Mouse (Mus musculus): ENCODE data around the gene Mpped1. TPM values are rescaled to one million over a fixed set of nuclear protein-coding genes. Genes with fewer than 3 reads are reported as not detected.
A peak's percentile ranks its signal among the peaks of the same experiment; 100 is the strongest.

The Mpped1 gene
- polyA plus RNA-seq, 1 experiment from 2014 or later = 8.0 TPM

DNA sequence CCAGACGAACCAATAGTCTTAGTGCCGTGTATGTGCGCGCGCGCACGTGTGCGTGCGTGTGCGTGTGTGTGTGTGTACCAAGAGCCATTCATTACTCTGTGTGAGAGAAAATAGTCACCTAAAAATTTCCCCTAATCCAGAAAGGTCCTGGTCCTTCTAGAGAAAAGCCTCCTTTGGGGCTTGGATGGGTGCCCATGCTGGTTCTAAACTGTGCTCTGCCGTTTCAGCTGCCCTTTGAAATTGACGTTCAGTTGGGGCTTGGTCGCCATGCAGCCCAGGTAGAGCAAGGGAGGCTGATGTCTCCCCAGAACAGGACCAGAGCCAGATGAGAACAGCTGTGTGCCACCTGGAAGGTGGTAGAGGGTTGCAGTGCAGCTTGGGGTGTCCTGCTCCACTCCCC lies 17.8 kb upstream of the Mpped1 start:
- Histone ChIP-seq H3K27ac (ENCODE audit: low read depth, low read length) (no peak overlapping the region), H3K9me3 (ENCODE audit: control insufficient read depth, low read length) (no peaks in the 10 kb centered on the region), H3K4me2 (no peak overlapping the region), H3K36me3 (ENCODE audit: control insufficient read depth, insufficient read depth, low read length) (no peaks in the 10 kb centered on the region), H3K4me1 (ENCODE audit: control insufficient read depth, insufficient read depth, low read length) (peaks cover 10% of the 10 kb centered on the region), H3K27me3 (ENCODE audit: control insufficient read depth, insufficient read depth, low read length) (no peaks in the 10 kb centered on the region; the same call in 1 of the 2 replicates), H3K9ac (ENCODE audit: low read length) (no peak overlapping the region), H3K4me3 (ENCODE audit: low read depth, low read length) (no peak overlapping the region)
- no peak for DNase-seq (ENCODE audit: low spot score, missing footprints)
- ATAC-seq (ENCODE audit: low FRiP score) = no peak
- 92% methylated on average over 13 of the region's 13 CpGs for WGBS

DNA sequence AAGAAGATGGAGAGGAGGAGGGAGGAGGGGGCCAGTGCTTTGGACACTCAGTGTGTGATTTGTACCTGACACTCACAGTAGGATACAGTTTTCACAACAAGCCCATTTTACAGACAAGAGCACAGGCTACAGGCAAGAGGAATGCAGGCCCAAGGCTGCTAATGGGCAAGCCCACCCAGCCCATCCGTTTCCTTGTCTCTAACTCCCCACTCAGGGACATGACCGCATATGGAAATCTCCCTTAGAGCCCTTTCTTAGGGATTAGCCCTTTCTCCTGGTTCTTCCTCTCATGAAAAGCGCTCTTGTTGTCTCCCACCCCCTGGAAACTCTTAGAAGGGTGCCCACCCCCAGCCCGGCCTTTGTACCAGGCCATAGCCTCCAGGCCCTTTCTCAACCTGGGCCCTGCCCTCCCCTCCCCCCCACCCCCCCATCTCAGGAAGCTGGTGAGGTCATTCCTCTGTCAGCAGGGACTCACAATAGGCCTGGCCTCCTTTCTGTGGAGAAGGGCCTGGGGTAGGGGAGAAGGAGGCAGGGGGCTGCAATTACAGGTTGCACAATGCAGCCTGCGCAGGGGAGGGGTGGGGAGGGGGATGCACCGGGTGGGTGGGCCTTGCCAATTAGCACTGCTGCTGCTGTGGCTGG lies 13.8 kb upstream of the Mpped1 start:
- Histone ChIP-seq H3K4me2 (no peak overlapping the region), H3K4me1 (ENCODE audit: control insufficient read depth, insufficient read depth, low read length) (peaks cover 10% of the 10 kb centered on the region), H3K36me3 (ENCODE audit: control insufficient read depth, insufficient read depth, low read length) (no peaks in the 10 kb centered on the region), H3K9ac (ENCODE audit: low read length) (no peak overlapping the region), H3K4me3 (ENCODE audit: low read depth, low read length) (no peak overlapping the region), H3K9me3 (ENCODE audit: control insufficient read depth, low read length) (no peaks in the 10 kb centered on the region), H3K27me3 (ENCODE audit: control insufficient read depth, insufficient read depth, low read length) (no peaks in the 10 kb centered on the region), H3K27ac (ENCODE audit: low read depth, low read length) (no peak overlapping the region)
- ATAC-seq (ENCODE audit: low FRiP score) (peak; percentile 88), DNase-seq (ENCODE audit: low spot score, missing footprints) (peak; percentile 92)
- WGBS = 19% methylated on average over 5 of the region's 6 CpGs

DNA sequence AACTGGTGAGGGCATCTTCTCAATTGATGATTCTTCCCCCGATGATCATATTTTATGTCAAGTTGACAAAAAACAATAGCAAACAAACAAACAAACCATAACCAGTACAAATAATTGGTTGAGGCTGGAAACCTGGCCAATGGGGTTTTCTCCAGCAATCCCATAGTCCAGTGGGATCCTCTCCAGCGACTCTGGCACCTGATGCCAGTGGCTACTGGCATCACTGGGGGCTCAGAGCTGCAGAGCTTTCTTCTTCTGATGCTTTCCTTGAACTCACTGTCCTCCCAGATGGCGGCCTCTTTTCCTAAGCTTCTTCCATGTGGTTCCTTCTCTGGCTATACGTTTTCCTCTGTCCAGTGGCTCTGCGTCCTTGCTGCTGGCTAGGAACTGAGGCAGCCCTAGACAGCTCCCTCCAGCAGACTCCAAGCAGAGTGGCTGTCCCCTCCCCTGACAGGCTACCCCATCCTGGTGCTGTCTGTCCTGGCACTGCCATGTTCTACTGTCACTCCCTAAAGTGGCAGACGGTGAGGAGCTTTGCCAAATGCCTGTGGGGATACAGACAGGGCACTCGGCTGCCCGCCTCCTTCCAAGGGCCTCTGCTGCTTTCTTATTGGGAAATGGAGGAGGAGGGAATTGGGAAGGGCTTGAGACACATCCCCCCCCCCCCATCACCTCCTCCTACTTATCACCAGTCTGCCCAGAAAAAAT lies 7.8 kb upstream of the Mpped1 start:
- ATAC-seq (ENCODE audit: low FRiP score) = no peak
- no peaks in the 10 kb centered on the region for H3K4me1 ChIP-seq (ENCODE audit: control insufficient read depth, insufficient read depth, low read length)
- no peak for DNase-seq (ENCODE audit: low spot score, missing footprints)

GRCm38 (mm10) chr15:83772460-83772859 lies 6.8 kb upstream of the Mpped1 start:
- Histone ChIP-seq H3K4me1 (ENCODE audit: control insufficient read depth, insufficient read depth, low read length) (no peaks in the 10 kb centered on the region), H3K4me2 (no peak overlapping the region), H3K9ac (ENCODE audit: low read length) (no peak overlapping the region), H3K36me3 (ENCODE audit: control insufficient read depth, insufficient read depth, low read length) (no peaks in the 10 kb centered on the region), H3K27ac (ENCODE audit: low read depth, low read length) (no peak overlapping the region), H3K27me3 (ENCODE audit: control insufficient read depth, insufficient read depth, low read length) (no peaks in the 10 kb centered on the region), H3K4me3 (ENCODE audit: low read depth, low read length) (no peak overlapping the region), H3K9me3 (ENCODE audit: control insufficient read depth, low read length) (no peaks in the 10 kb centered on the region)
- WGBS = 68% methylated on average over 5 of the region's 5 CpGs
- DNase-seq (ENCODE audit: low spot score, missing footprints) = no peak
- ATAC-seq (ENCODE audit: low FRiP score) = no peak

More for the DNA sequence above, 7.8 kb upstream of the Mpped1 start:
- Histone ChIP-seq H3K36me3 (ENCODE audit: control insufficient read depth, insufficient read depth, low read length) (no peaks in the 10 kb centered on the region), H3K9ac (ENCODE audit: low read length) (no peak overlapping the region), H3K27ac (ENCODE audit: low read depth, low read length) (no peak overlapping the region), H3K4me3 (ENCODE audit: low read depth, low read length) (no peak overlapping the region), H3K9me3 (ENCODE audit: control insufficient read depth, low read length) (no peaks in the 10 kb centered on the region), H3K4me2 (no peak overlapping the region), H3K27me3 (ENCODE audit: control insufficient read depth, insufficient read depth, low read length) (no peaks in the 10 kb centered on the region)
- 78% methylated on average over 8 of the region's 8 CpGs for WGBS

GRCm38 (mm10) chr15:83772953-83773352 lies 6.3 kb upstream of the Mpped1 start:
- no peak overlapping the region for H3K4me3 ChIP-seq (ENCODE audit: low read depth, low read length)
- no peaks in the 10 kb centered on the region for H3K4me1 ChIP-seq (ENCODE audit: control insufficient read depth, insufficient read depth, low read length)
- no peaks in the 10 kb centered on the region for H3K27me3 ChIP-seq (ENCODE audit: control insufficient read depth, insufficient read depth, low read length)
- no peak for DNase-seq (ENCODE audit: low spot score, missing footprints)
- H3K4me2 ChIP-seq = no peak overlapping the region
- 88% methylated on average over 4 of the region's 4 CpGs for WGBS
- ATAC-seq (ENCODE audit: low FRiP score) = no peak
- no peaks in the 10 kb centered on the region for H3K36me3 ChIP-seq (ENCODE audit: control insufficient read depth, insufficient read depth, low read length)
- no peak overlapping the region for H3K27ac ChIP-seq (ENCODE audit: low read depth, low read length)
- no peak overlapping the region for H3K9ac ChIP-seq (ENCODE audit: low read length)
- H3K9me3 ChIP-seq (ENCODE audit: control insufficient read depth, low read length) = no peaks in the 10 kb centered on the region

DNA sequence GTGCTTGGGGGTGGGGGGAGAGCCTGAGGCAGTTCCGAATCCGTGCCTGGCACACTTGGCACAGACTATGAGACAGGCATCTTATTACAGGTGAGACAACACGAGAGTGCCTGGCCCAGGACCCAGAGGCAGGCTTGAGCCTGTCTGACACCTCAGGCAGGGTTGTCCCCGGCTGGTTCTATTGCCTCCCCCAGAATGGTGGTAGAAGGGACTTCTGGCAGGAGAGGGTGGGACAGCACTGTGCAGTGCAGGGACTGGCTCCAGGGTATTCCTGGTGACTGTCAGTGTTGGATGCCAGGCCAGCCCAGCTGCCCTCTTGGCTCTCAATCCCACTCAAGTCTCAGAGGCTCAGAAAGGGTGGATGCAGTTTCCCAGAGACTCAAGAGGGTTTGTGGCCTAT lies 4.3 kb upstream of the Mpped1 start:
- DNase-seq (ENCODE audit: low spot score, missing footprints) = no peak
- Histone ChIP-seq H3K9me3 (ENCODE audit: control insufficient read depth, low read length) (no peaks in the 10 kb centered on the region), H3K36me3 (ENCODE audit: control insufficient read depth, insufficient read depth, low read length) (no peaks in the 10 kb centered on the region), H3K4me2 (no peak overlapping the region), H3K27ac (ENCODE audit: low read depth, low read length) (no peak overlapping the region), H3K4me1 (ENCODE audit: control insufficient read depth, insufficient read depth, low read length) (no peaks in the 10 kb centered on the region), H3K27me3 (ENCODE audit: control insufficient read depth, insufficient read depth, low read length) (peaks cover 12% of the 10 kb centered on the region), H3K4me3 (ENCODE audit: low read depth, low read length) (no peak overlapping the region), H3K9ac (ENCODE audit: low read length) (no peak overlapping the region)
- WGBS = 67% methylated on average over 4 of the region's 4 CpGs
- ATAC-seq (ENCODE audit: low FRiP score) = no peak

DNA sequence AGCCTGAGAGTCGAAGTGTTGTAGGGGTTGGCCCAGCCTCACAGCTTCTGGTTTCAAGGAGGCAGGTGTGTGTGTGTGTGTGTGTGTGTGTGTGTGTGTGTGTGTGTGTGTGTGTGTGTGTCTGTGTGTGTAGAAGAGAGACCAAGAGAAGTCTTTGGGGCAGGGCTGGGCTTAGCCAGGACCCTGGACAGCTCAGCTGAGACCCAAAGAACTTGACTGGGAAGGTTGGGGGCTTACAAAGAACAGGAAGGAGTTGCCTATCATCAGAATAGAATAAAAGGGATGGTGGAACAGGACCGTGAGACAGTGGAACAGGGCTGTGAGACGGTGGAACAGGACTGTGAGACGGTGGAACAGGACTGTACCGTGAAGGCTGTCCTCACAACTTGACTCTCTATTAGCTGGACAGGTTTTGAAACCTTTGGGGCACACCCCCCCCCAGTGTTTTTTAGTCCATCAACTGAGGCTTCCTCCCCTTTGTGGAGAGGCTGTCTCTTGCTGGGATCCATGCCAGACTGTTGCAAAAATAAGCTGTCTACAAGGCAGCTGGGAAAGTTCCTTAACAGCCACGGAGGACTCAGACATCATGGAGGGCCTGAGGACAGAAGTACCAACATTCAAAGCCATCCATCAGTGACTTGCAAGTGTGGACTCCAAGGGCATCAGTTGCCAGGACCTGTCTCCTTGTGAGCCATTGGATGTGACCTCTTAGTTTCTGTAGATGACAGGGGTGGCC lies 2.8 kb upstream of the Mpped1 start:
- ATAC-seq (ENCODE audit: low FRiP score) (no peak), DNase-seq (ENCODE audit: low spot score, missing footprints) (no peak)
- Histone ChIP-seq H3K27me3 (ENCODE audit: control insufficient read depth, insufficient read depth, low read length) (peaks cover 18% of the 10 kb centered on the region), H3K9ac (ENCODE audit: low read length) (no peak overlapping the region), H3K4me1 (ENCODE audit: control insufficient read depth, insufficient read depth, low read length) (0 out of 2 replicates have a peak, but pooled peaks cover 3% of the 10 kb centered on the region), H3K4me2 (no peak overlapping the region), H3K9me3 (ENCODE audit: control insufficient read depth, low read length) (no peaks in the 10 kb centered on the region), H3K27ac (ENCODE audit: low read depth, low read length) (no peak overlapping the region), H3K4me3 (ENCODE audit: low read depth, low read length) (no peak overlapping the region), H3K36me3 (ENCODE audit: control insufficient read depth, insufficient read depth, low read length) (no peaks in the 10 kb centered on the region)
- WGBS = 88% methylated on average over 6 of the region's 6 CpGs

DNA sequence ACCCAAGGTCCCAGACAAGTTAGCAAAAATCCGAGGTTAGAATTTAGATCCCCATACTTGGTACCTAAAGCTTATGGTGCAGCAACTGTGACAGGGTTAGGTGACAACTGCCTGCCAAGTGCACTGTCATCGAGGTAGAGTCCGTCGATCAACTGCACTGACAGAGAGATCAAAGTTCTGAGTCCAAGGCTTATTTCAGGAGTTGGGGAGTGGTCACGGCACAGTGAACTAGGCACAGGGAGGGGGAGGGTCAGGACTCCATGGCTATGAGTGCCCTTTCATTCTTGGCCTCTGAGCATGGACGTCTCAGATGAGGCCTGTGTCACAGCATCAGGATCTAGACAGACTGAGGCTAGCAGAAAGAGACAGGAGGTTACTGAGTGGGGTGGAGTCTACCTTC lies 1.8 kb upstream of the Mpped1 start:
- Histone ChIP-seq H3K36me3 (ENCODE audit: control insufficient read depth, insufficient read depth, low read length) (no peaks in the 10 kb centered on the region), H3K4me3 (ENCODE audit: low read depth, low read length) (no peak overlapping the region), H3K4me1 (ENCODE audit: control insufficient read depth, insufficient read depth, low read length) (0 out of 2 replicates have a peak, but pooled peaks cover 3% of the 10 kb centered on the region), H3K9me3 (ENCODE audit: control insufficient read depth, low read length) (no peaks in the 10 kb centered on the region), H3K27me3 (ENCODE audit: control insufficient read depth, insufficient read depth, low read length) (peaks cover 18% of the 10 kb centered on the region), H3K27ac (ENCODE audit: low read depth, low read length) (no peak overlapping the region), H3K4me2 (no peak overlapping the region), H3K9ac (ENCODE audit: low read length) (no peak overlapping the region)
- WGBS = 71% methylated on average over 6 of the region's 6 CpGs
- ATAC-seq (ENCODE audit: low FRiP score) = no peak
- DNase-seq (ENCODE audit: low spot score, missing footprints) = no peak
